Mouse (Mus musculus) liver, embryonic 13.5 days (tissue): ENCODE measurements around the gene Trdn. TPM values are rescaled to one million over a fixed set of nuclear protein-coding genes. Genes with fewer than 3 reads are reported as not detected.

Experiments used
- polyA plus RNA-seq: library from polyadenylated mRNA; unstranded; fragments of >200 nt; fragmentation: Nextera tagmentation; extraction: Ambion mirVana; gene quantifications from 2 replicates; pipeline ENCODE4 v1.2.1, GENCODE M21; 2015

The Trdn gene
- polyA plus RNA-seq, 1 experiment from 2014 or later: 0.20 TPM

Other genes starting within 250 kb of the Trdn start
- gene Nkain2, start 190.1 kb upstream of the Trdn start, polyA plus RNA-seq: 0.09 and 0.20 TPM in 2 replicates